Mouse (Mus musculus) heart, embryonic 12.5 days (tissue): ENCODE results near the gene Speg. TPM values are rescaled to one million over a fixed set of nuclear protein-coding genes. Genes with fewer than 3 reads are reported as not detected.

Experiments used
- ATAC-seq: fragments of 200-750 bp; cut with Nextera tagmentation; 2 replicates; pipeline ENCODE4 v1.8.0; 2017; ENCODE audit warnings: moderate TSS enrichment, moderate library complexity; ENCODE audit not compliant: insufficient number of reproducible peaks, low FRiP score
- H3K27ac ChIP-seq: fragments of 300-500 bp; sonication (generic); 2 replicates; pipeline ENCODE4 v1.5.1; 2016; ENCODE audit warnings: mild to moderate bottlenecking, moderate library complexity; ENCODE audit not compliant: poor library complexity, severe bottlenecking
- H3K27me3 ChIP-seq: fragments of 300-500 bp; sonication (generic); replicated peaks from 2 replicates; pipeline ENCODE4 v1.6.1; 2016; ENCODE audit warnings: mild to moderate bottlenecking, moderate library complexity
- H3K36me3 ChIP-seq: fragments of 300-500 bp; sonication (generic); 2 replicates; pipeline ENCODE4 v1.6.1; 2016; ENCODE audit warnings: mild to moderate bottlenecking, moderate library complexity
- H3K4me1 ChIP-seq: fragments of 300-500 bp; sonication (generic); replicated peaks from 2 replicates; pipeline ENCODE4 v1.6.1; 2016; ENCODE audit warnings: mild to moderate bottlenecking
- H3K4me2 ChIP-seq: fragments of 300-500 bp; sonication (generic); 2 replicates; pipeline ENCODE4 v1.6.1; 2016; ENCODE audit warnings: mild to moderate bottlenecking, moderate library complexity
- H3K4me3 ChIP-seq: fragments of 300-500 bp; sonication (generic); 2 replicates; pipeline ENCODE4 v1.5.1; 2016; ENCODE audit warnings: mild to moderate bottlenecking
- H3K9ac ChIP-seq: fragments of 300-500 bp; sonication (generic); 2 replicates; pipeline ENCODE4 v1.6.1; 2016; ENCODE audit warnings: mild to moderate bottlenecking, moderate library complexity
- H3K9me3 ChIP-seq: fragments of 300-500 bp; sonication (generic); replicated peaks from 2 replicates; pipeline ENCODE4 v1.6.1; 2016; ENCODE audit warnings: mild to moderate bottlenecking, moderate library complexity
- WGBS: fragments of 180-500 bp; shearing (Covaris S2); methylation state at CpG from one replicate; pipeline ENCODE4 v1.1.7; 2016; 5-methylcytosine and 5-hydroxymethylcytosine counted together
- polyA plus RNA-seq: library from polyadenylated mRNA; unstranded; fragments of >200 nt; fragmentation: Nextera tagmentation; extraction: Ambion mirVana; gene quantifications from 2 replicates; pipeline ENCODE4 v1.2.1, GENCODE M21; 2016

Speg gene
- polyA plus RNA-seq, 1 experiment from 2014 or later: 61.5 TPM

DNA sequence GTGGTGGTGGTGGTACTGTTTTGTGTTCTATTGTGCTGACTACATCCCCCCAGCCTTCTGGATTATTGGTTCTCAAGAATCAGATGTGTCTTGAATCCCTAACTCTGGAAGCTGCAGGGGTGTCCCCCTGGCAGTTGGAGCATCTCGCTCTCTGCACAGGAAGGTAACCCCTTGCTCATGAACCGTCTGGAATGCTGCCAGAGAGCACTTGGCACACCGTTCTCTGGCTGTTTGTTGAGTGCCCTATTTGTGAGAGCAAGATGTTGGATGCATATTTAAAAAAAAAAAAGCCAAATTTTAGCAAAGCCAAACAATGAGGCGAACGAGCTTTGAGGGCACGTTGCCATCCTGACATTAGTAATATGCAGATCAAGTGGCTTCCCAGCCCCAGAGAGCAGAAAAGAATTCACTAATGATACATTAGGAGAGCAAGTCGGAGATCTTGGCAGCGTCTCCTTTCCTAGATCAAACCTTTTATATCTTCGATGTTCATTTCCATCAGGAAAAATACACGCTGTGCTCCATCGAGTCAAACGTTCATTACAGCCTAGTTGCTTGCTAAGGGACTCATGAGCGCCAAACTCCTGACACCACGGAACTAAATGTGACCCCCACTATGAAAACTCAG lies 9.5 kb upstream of the Speg start:
- Histone ChIP-seq H3K4me3 (no peak overlapping the region), H3K27ac (no peak overlapping the region), H3K9ac (no peak overlapping the region), H3K4me1 (peaks cover 66% of the 10 kb centered on the region), H3K9me3 (no peaks in the 10 kb centered on the region), H3K4me2 (no peak overlapping the region), H3K36me3 (peaks cover 57% of the 10 kb centered on the region), H3K27me3 (0 out of 2 replicates have a peak, but pooled peaks cover 5% of the 10 kb centered on the region)
- WGBS: 80% methylated on average over 14 of the region's 14 CpGs
- ATAC-seq: no peak

DNA sequence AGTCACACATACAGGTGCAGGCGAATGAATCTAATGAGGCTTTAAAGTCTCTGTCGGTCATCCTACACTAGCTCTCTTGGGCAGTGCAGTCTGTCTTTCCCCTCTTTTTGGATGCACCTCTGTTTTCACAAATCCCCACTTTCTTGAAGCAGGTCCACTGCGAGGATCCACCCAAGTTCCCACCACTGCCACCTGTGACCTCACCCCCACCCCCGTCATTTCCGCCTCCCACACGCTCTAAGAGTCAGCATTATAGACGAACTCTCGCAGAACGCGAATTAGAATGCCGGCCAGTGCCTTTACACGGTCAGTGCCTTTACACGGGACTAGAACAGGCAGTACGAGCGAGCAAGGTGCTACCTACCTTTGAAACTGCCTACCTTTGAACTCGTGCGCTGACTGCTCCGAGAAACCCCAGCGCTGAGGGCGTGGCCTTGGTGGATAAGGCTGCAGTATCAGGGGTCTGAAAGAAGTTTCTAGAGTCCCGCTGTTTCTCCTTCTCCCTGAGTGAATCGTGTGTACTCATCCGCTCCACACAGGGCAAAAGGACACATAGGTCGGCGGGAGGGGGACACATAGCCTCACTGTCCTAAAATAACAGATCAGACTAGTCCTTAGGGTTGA lies 5.6 kb upstream of the Speg start:
- peaks cover 41% of the 10 kb centered on the region for H3K4me1 ChIP-seq
- peak overlapping the region; percentile 50 for H3K4me2 ChIP-seq
- H3K27ac ChIP-seq: peak overlapping the region; percentile 63
- ATAC-seq: no peak
- H3K4me3 ChIP-seq: no peak overlapping the region
- WGBS: 29% methylated on average over 25 of the region's 25 CpGs
- H3K9ac ChIP-seq: peak overlapping the region; percentile 53
- H3K27me3 ChIP-seq: 0 out of 2 replicates have a peak, but pooled peaks cover 2% of the 10 kb centered on the region
- peaks cover 33% of the 10 kb centered on the region for H3K36me3 ChIP-seq
- H3K9me3 ChIP-seq: no peaks in the 10 kb centered on the region

DNA sequence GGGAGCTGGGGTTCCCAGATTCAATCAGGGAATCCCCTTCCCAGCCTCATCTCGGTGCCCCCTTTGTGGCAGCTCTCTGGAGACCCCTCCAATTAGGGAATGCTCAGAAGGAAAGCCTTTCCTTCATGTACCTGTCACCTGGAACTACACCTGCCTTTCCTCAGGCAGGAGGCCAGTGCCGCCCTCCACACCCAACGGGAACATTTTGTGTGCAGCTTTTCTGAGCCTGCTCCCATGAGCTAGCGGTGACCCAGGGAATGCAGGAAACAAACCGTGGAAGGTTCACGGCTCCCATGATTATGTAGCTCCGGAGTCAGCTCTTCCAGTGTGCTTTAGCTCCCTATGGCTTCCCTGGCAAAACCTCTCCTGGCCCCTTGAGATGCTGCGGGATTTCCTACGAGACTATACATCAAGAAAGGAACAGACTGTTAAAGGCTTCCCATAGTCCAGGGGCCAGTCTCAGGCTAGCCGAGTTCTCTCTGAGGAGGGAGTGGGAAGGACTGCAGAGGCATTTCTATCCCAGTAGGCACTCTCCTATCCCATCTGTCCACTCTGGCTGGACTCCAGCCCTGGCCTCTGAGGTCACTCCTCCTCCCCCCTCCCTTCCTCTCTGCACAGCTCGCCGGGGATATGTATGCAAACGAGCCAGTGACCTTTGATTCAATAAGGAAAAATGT lies 5.0 kb upstream of the Speg start:
- Histone ChIP-seq H3K27ac (peak overlapping the region; percentile 63), H3K4me1 (peaks cover 41% of the 10 kb centered on the region), H3K9ac (peak overlapping the region; percentile 32; the same call in 1 of the 2 replicates), H3K4me2 (peak overlapping the region; percentile 50), H3K27me3 (0 out of 2 replicates have a peak, but pooled peaks cover 7% of the 10 kb centered on the region), H3K9me3 (no peaks in the 10 kb centered on the region), H3K4me3 (no peak overlapping the region), H3K36me3 (peaks cover 26% of the 10 kb centered on the region)
- ATAC-seq: no peak
- WGBS: 35% methylated on average over 13 of the region's 13 CpGs

DNA sequence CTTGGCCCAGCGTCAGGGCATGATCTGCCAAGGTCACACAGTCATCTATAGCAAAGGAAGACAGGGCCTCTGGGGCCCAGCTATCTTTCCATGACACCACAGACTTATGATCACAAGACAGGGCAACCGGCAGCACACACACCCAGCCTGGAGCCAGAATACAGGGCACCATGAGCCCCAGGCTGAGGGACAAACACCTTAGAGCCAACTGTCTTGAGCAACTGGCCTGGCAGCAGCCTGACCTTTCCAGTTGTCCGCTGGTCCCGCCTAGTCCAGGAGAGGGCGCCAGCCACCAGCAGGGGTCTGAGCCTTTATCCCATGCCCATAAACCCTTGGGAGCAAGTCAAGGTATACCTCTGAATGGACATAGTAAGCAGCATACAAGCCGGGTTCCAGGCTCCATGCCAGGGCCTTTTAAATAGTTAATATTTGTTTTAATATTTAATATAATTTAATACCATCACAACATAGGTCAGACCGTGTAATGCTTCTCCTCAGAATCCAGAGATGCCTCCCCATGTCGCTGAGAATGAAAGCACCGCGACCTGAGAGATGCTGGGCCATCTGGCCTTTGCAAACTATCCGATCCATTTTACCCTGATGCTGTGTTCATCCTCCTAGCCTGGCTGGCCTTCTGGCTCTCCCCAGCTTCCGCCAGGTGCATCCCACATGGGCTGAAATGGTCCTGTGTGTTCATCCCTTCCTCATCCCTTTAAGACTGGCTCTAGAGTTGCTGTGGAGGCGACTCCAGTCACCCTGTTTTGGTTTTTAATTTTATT lies 3.6 kb upstream of the Speg start:
- Histone ChIP-seq H3K9ac (no peak overlapping the region), H3K4me2 (no peak overlapping the region), H3K27ac (peak overlapping the region; percentile 66), H3K4me1 (peaks cover 47% of the 10 kb centered on the region), H3K36me3 (peaks cover 12% of the 10 kb centered on the region), H3K9me3 (no peaks in the 10 kb centered on the region), H3K4me3 (no peak overlapping the region), H3K27me3 (peaks cover 14% of the 10 kb centered on the region; the same call in 1 of the 2 replicates)
- ATAC-seq: no peak
- WGBS: 52% methylated on average over 13 of the region's 13 CpGs

DNA sequence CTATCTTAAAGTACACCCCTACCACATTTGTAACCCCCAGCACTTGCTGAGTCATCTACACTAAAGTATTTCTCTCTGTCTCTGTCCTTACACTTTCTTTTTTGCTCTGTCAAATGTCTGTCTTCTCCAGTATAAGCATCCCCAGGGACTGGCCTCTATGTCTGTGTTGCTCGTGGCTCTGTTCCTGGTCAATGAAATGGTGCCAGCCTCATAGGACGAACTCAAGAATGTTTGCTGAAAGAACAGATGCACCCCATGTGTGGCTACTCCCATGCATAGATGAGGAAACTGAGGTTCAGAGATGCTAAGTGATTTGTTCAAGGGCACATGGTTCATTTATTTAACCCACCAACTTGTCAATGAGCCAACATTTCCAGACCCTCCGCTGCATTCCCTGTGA lies 2.6 kb upstream of the Speg start:
- no peaks in the 10 kb centered on the region for H3K9me3 ChIP-seq
- H3K4me1 ChIP-seq: peaks cover 50% of the 10 kb centered on the region
- no peak overlapping the region for H3K4me2 ChIP-seq
- H3K4me3 ChIP-seq: no peak overlapping the region
- no peak for ATAC-seq
- peaks cover 3% of the 10 kb centered on the region; the same call in 1 of the 2 replicates for H3K36me3 ChIP-seq
- 77% methylated on average over 3 of the region's 3 CpGs for WGBS
- peaks cover 14% of the 10 kb centered on the region for H3K27me3 ChIP-seq
- no peak overlapping the region for H3K9ac ChIP-seq
- H3K27ac ChIP-seq: no peak overlapping the region

DNA sequence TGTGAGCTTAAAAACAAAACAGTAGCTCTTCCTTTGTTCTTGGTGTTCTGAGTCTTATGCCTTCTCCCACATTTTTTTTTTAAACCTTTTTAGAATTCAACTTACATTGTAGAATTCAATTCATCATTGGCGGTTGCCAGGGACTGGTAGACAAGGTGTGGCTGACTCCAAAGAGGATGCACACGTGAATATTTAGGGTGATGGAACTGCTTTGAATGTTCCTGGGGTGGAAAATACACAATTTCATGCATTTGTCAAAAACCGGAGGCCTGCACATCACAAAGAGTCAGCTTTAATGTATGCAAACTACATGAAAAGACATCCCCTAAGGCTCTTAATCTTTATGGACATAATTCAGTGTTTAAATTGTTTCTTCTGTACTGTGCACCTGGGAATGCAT lies 1.8 kb upstream of the Speg start:
- H3K36me3 ChIP-seq: no peaks in the 10 kb centered on the region
- H3K27me3 ChIP-seq: peaks cover 14% of the 10 kb centered on the region
- 82% methylated on average over 3 of the region's 3 CpGs for WGBS
- no peaks in the 10 kb centered on the region for H3K9me3 ChIP-seq
- H3K4me3 ChIP-seq: no peak overlapping the region
- no peak for ATAC-seq
- no peak overlapping the region for H3K27ac ChIP-seq
- H3K9ac ChIP-seq: no peak overlapping the region
- peaks cover 57% of the 10 kb centered on the region for H3K4me1 ChIP-seq
- no peak overlapping the region for H3K4me2 ChIP-seq

DNA sequence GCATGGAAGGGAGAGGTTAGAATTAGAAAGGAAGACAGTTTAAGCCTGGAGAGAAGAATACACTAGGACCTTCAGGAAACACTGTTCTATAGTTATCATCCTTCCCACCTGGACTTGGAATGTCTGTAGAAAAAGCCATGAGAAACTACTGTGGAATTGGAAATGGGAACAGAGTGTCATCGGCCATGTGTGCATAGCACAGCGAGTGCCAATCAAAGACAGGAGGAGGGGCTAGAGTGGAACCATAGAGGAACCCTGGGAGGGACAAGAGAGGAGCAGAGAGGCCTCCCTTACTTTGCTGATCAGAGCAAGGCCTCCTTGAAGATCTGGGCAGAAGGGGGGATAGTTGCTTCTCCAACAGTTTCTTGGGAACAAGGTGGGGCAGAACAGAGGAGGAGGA lies 4.1 kb downstream of the Speg start:
- Histone ChIP-seq H3K4me2 (no peak overlapping the region), H3K27me3 (peaks cover 14% of the 10 kb centered on the region), H3K27ac (peak overlapping the region; percentile 90), H3K36me3 (peaks cover 7% of the 10 kb centered on the region; the same call in 1 of the 2 replicates), H3K9ac (peak overlapping the region; percentile 28; the same call in 1 of the 2 replicates), H3K4me3 (no peak overlapping the region), H3K4me1 (peaks cover 76% of the 10 kb centered on the region), H3K9me3 (no peaks in the 10 kb centered on the region)
- no peak for ATAC-seq
- 49% methylated on average over 2 of the region's 2 CpGs for WGBS

DNA sequence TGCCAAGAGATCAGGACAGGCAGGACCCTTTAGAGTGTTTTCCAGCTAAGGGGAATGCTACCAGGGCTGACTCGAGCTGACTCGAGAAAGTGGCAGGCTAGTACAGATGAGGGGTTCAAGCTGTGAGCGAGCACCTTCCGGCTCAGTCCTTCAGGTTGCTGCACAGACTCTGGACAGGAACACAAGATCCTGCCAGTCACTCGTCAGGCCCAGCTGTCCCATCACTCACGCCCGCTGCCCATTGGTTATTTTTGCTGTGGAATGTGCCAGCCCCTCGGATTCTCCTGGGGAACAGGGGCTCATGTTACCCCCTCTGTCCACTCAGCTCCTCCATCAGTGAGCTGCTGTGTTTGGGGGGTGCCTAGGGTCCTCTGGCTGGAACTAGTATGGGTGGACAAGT lies 4.8 kb downstream of the Speg start:
- ATAC-seq: no peak
- peaks cover 76% of the 10 kb centered on the region for H3K4me1 ChIP-seq
- no peak overlapping the region for H3K4me2 ChIP-seq
- H3K27ac ChIP-seq: peak overlapping the region; percentile 90
- H3K9ac ChIP-seq: peak overlapping the region; percentile 28; the same call in 1 of the 2 replicates
- peaks cover 10% of the 10 kb centered on the region for H3K27me3 ChIP-seq
- no peak overlapping the region for H3K4me3 ChIP-seq
- no peaks in the 10 kb centered on the region for H3K9me3 ChIP-seq
- peaks cover 13% of the 10 kb centered on the region for H3K36me3 ChIP-seq
- WGBS: 42% methylated on average over 8 of the region's 8 CpGs

DNA sequence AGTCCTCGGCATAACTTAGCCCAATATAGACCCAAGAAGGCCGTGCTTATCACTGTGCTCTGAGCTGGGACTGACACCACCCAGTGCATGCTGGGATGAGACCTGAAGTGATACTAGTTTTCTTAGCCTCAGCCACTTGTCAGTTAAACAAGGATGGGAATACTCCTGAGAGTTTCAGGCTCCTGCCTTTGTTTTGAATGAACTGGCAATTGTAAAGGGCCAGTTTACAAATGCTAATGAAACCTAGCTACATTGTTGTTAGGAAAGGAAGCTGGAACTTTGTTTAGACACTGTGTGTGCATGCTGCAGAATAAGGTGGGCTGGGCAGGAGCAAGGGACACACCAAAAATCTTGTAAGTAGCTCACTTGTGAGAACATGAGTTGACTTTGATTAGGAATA lies 5.9 kb downstream of the Speg start:
- no peak for ATAC-seq
- peak overlapping the region; percentile 94 for H3K9ac ChIP-seq
- H3K36me3 ChIP-seq: peaks cover 16% of the 10 kb centered on the region
- WGBS: 26% methylated on average over 2 of the region's 2 CpGs
- peaks cover 7% of the 10 kb centered on the region for H3K27me3 ChIP-seq
- H3K4me2 ChIP-seq: peak overlapping the region; percentile 96
- H3K4me1 ChIP-seq: peaks cover 76% of the 10 kb centered on the region
- peak overlapping the region; percentile 90 for H3K27ac ChIP-seq
- no peak overlapping the region for H3K4me3 ChIP-seq
- no peaks in the 10 kb centered on the region for H3K9me3 ChIP-seq

DNA sequence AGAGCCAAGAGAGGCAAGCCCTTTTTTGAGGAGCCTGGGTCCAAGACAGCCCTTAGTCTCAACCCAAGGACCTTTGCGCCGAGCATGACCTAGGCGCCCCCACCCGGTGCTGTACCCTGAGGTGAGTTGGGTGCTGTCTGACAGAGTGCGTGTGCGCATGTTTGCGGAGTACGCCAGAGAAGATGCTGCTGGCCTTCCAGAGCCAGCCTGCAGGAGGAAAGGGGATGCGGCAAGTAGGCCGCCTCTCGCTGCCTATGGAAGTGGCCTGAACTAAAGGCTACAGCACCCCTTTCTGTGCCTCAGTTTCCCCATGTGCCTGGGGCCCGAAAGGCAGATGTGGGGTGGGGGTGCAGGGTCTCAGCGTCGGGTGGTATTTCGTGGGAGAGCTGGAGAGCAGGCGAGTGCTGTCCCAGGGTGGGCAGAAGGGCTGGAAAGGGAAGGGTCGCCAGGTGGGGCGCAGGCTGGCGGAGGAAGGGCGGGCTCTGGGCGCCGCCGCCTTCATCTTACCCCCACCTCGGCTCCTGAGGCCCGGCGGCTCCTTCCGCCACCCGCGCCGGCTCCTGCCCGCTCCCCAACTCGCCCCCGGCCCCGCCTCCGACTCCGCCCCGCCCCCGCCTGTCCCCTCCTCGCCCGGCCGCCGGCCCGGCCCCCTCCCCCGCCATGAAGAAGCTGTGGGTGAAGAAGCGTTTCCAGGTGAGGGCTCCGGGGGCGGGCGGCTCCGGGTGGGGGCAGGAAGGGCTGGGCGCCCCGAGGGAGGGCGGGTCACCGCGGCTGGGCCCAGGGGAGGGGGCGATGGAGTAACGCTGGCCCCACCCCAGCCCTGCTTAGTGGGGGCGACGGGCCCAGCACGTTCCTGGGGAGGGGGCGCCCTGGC lies 6.6 kb downstream of the Speg start:
- Histone ChIP-seq H3K36me3 (peaks cover 16% of the 10 kb centered on the region), H3K4me3 (peak overlapping the region; percentile 85), H3K4me2 (peak overlapping the region; percentile 96), H3K9ac (peak overlapping the region; percentile 94), H3K27ac (peak overlapping the region; percentile 90), H3K27me3 (peaks cover 5% of the 10 kb centered on the region; the same call in 1 of the 2 replicates), H3K4me1 (peaks cover 78% of the 10 kb centered on the region), H3K9me3 (no peaks in the 10 kb centered on the region)
- WGBS: 4% methylated on average over 45 of the region's 60 CpGs
- peak; percentile 59 for ATAC-seq
